Mouse (Mus musculus) stomach, postnatal 0 days (tissue): ENCODE data around the gene Eif5b.

Experiments
- CTCF ChIP-seq: IDR thresholded peaks from 2 replicates; pipeline ENCODE4 v1.5.1; 2016; ENCODE audit warnings: antibody characterized with exemption, low read depth, mild to moderate bottlenecking, moderate library complexity
- EP300 ChIP-seq: optimal IDR thresholded peaks from 2 replicates; pipeline ENCODE3; 2016; ENCODE audit warnings: antibody characterized with exemption

DNA sequence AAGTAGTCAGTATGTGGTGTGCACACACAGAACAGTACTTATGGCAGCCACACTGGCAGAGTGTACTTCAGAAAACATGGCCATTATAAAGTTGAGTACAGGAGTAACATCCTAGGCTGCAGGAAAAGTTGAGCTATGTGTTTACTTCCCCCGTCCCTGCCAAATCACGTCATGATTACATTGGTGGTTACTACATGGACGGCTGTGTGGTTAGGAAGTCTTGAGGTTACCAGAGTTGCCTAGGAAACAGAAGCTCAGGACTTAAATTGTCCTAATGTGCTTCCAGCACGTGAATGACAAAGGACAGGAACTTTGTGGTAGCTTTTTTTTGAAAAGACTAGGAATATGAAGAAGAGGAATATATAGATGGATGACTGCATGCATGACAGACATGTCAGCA lies 51.8 kb downstream of the Eif5b start:
- TF ChIP-seq CTCF (no peak), EP300 (no peak)
